Mouse (Mus musculus): ENCODE measurements at regions not wholly inside any gene's neighbourhood (a gene's known extent, or its start where the extent isn't known, plus 50 kb on each side); places are given as distances from the start of the nearest gene placed in this dataset.

DNA sequence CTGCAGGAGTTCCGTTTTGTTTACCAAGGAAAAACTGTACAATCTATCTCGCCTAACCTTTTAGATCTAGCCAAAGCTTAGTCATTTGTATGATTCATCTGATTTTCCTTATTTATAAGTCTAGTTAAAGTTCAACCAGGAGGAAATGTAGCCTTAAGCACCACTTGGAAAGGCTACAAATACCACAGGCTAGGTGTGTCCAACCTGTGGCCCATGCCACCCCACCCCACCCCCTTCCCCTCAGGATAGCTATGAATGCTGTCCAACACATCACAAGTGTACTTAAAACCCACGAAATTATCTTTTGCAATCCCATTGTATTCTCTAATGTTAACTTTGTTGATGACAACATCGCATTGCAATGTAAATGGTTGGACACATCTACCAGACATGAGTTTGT is 102.9 kb upstream of the Klf14 start:
- no peak for DNase-seq (ENCODE audit: low spot score in 2 of 2)

DNA sequence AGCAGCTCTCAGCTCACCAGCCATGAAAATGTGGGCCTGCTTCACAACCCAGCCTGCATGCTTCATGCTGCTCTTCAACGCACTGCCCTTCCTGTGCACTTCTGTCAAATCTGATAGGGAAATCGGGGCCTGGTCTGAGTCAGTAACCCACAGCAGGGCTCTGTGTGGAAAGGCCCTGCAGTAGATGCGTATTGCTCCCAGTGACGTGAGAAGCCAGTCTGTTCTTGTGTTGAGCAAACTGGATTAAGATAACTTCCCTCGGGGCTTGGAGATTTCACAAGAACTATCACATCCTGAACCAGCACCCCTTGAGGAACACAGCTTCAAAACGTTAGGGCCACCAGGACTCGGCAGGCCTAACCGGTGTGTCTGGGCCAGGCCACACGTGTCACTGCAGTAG is 106.5 kb upstream of the Klf14 start:
- DNase-seq (ENCODE audit: low spot score in 2 of 2): no peak

GRCm38 (mm10) chr6:31066861-31067260 is 108.0 kb upstream of the Klf14 start:
- no peak for DNase-seq (ENCODE audit: low spot score in 2 of 2)

DNA sequence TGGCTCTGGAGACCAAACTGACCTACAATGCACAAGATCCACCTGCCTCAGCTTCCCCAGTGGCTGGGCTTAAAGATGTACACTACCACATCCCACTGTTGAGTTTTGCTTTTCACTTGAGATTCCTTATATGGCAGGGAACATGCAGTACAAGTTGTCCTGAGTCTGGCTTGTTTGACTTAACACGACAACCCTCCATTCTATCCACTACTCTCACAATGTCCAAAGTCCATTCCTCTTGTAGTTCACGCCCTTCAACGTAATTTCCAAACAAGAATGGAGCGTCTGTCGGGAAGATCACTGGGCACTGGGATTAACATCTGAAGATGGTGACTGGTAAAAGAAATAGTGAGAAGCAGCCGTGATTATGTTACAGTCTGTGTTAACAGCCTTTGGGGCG is 108.6 kb upstream of the Klf14 start:
- no peak for DNase-seq (ENCODE audit: low spot score in 2 of 2)

GRCm38 (mm10) chr6:31069243-31069642 is 110.4 kb upstream of the Klf14 start:
- DNase-seq (ENCODE audit: low spot score in 2 of 2): no peak

- DNase-seq (ENCODE audit: low spot score in 2 of 2): no peak
Observed at GRCm38 (mm10) chr6:31070537-31070936, 111.7 kb upstream of the Klf14 start.

DNA sequence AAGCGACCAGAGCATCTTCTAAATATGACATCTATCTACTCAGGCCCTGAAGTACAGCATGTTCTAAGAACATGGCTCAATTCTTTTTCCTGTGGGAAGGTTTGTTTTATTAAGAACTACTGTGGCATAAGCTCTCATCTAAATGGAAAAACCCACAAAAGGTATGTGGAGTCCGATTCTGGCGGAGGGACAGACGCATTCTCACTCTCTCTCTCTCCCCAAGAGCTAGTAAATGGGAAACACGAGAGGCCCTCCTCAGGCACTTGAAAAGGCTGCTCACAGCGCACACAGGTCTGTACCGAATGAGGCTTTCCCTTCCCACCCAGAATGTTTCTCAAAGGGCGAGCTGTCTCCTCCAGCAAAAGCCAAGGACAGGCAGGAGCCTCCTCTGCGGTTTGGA is 112.1 kb upstream of the Klf14 start:
- DNase-seq (ENCODE audit: low spot score in 2 of 2): no peak

DNA sequence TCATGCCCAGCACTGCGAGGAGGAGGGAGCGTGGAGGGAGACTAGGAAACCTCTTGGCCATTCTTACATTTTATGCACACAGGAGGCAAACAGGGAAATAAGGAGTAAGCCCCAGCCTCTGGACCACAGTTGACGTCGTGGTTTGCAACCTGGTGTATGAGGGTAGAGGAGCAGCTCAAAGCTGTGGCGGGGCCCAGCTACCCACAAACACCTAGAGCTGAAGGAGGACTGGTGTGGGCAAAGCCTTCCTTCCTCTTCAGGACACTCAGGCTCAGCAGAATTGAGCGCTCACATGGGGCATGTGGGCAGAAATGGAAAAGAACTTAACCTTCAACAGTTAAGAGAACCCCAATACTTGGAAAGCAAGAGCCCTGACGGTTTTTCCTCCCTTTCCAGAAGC is 113.2 kb upstream of the Klf14 start:
- DNase-seq (ENCODE audit: low spot score in 2 of 2): no peak

DNA sequence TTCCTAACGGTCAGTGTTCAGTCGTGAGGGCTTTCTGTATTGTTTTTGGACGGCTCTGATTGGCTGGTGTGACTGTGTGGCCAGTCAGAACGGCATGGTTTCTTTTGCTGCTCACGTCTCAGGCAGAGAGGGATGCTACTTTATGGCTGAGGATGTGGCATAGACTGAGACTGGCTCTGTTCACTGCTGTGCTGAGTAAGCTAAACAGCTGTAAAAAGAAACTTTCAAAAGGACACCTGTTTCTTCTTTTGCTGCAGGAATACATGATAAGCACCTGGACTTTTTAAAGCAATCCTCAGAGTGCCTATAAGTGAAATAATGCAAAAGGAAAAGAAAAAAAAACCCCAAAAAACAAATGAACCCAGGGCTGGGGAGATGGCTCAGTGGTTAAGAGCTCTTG is 113.7 kb upstream of the Klf14 start:
- DNase-seq (ENCODE audit: low spot score in 2 of 2): no peak

DNA sequence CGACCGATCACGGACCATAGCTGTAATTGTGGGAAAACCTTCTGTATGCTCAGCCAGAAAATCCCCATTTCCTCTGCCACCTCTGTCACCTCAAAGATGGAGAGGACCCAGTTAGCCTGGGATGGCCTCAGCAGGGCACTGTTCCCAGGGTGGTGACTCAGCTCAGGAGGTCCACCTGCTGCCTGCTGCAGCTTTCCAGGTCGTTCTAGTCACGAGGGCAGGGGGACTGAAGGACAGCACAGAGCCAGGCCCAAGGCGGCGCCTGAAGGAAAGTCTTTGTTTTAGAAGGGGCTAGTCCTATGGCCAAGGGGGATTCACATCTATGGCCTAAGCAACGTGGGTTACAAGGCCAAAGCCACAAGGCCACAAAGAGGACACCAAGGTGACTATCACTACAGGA is 114.5 kb upstream of the Klf14 start:
- no peak for DNase-seq (ENCODE audit: low spot score in 2 of 2)

- DNase-seq (ENCODE audit: low spot score in 2 of 2): no peak
Observed at GRCm38 (mm10) chr6:31074394-31074793, 115.5 kb upstream of the Klf14 start.

DNA sequence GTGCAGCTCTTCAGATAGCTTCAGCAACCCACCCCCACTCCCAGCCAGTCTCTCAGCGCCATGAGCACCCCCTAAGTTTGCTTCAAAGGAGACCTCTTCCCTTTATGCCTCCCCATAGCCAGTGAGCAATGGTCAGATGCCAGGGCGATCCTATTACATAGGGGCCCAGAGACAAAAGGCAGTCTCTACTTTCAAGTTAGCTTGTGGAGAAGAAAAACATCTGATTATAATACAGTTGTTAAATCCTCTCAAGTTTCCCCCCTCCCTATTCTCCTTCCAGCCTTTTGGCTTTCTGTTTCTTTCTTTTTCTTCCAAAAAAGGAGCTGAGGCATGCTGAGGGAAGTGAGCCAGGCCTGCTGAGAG is 116.3 kb upstream of the Klf14 start:
- DNase-seq (ENCODE audit: low spot score in 2 of 2): no peak

- DNase-seq (ENCODE audit: low spot score in 2 of 2): peak; percentile 55 to 56
Observed at GRCm38 (mm10) chr6:31075572-31076477, 116.9 kb upstream of the Klf14 start.

DNA sequence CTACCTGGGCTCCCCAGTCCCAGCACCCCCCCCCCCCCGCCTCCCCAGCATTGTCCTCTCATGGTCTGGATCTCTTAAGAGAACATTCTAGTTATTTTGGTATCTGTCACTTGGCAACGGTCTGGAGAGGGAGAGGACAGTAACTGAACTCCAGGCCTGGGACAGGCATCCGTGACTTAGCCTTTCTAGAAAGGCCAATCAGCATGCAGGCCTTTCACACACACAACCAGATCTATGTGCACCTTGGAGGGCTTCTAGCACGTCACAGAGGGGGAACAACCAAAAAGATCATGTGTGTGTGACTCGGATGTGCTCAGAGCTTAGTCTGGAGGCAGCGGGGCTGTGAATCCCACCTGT is 117.6 kb upstream of the Klf14 start:
- no peak for DNase-seq (ENCODE audit: low spot score in 2 of 2)

- DNase-seq (ENCODE audit: low spot score in 2 of 2): no peak
Observed at GRCm38 (mm10) chr6:31077216-31077615, 118.3 kb upstream of the Klf14 start.

GRCm38 (mm10) chr6:31077779-31078178 is 118.9 kb upstream of the Klf14 start:
- no peak for DNase-seq (ENCODE audit: low spot score in 2 of 2)

DNA sequence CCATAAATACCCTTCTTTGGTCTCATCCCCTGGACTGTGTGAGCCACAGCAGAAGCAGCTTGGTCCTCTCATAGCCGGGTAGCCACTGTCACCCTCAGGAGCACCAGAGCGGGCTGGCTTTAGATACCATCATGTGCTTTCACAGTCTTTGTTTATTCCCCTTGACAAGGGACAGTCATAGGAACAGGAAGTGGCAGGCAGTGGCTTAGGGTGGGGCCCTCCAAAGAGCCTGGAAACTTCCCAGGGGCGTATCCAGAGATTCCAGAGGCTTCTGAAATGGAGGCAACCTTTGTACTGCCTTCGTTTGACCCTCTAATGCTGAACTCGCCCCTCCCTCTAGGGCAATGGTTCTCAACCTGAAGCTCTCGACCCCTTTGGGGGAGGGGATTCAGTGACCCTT is 119.5 kb upstream of the Klf14 start:
- DNase-seq (ENCODE audit: low spot score in 2 of 2): no peak

- DNase-seq (ENCODE audit: low spot score in 2 of 2): peak in 1 of 2 experiments; percentile 46
Observed at GRCm38 (mm10) chr6:31079586-31080259, 120.8 kb upstream of the Klf14 start.

DNA sequence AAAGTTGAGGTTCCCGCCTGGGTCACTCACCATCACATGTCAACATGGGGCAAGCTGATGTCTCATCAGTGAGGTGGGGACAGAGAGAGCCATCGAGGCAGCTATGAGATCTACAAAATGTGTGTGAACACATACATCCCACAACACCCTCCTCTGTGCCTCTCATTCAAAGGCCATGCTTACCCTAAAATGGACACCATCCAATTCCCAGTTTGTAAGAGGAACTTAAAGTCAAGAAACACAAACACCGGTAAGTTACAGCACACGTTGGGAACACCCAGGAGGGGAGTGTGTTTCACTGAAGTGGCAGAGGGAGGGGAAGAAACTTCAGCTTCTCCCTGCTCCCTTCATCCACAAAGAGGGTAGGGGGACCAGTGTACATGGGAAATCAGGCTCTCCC is 121.4 kb upstream of the Klf14 start:
- no peak for DNase-seq (ENCODE audit: low spot score in 2 of 2)

GRCm38 (mm10) chr6:31080691-31081090 is 121.8 kb upstream of the Klf14 start:
- no peak for DNase-seq (ENCODE audit: low spot score in 2 of 2)

- DNase-seq (ENCODE audit: low spot score in 2 of 2): no peak
Observed at GRCm38 (mm10) chr6:31081238-31081637, 122.4 kb upstream of the Klf14 start.

DNA sequence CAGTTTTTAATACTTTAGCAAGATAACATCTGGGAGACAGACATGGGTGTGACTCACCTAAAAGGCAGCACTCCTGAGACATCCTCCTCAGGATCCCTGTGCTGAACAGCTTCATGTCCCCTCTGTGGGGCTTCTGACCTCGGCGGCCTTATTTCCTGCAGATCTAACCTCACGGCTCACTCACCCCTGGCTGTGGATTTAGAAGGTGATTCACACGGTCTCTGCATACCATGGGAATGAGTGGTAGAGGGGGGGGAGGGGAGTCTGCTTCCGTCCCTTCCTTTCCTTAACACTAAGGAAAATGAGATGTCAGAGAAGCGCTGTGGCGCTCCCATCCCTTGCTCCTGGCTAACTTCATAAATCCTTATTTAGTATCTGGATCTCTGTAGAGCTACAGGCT is 123.1 kb upstream of the Klf14 start:
- DNase-seq (ENCODE audit: low spot score in 2 of 2): no peak
